Mouse (Mus musculus) limb, embryonic 13.5 days (tissue): Measurements from ENCODE around the gene Lrrfip1. TPM values are rescaled to one million over a fixed set of nuclear protein-coding genes. Genes with fewer than 3 reads are reported as not detected.

Experiments used
- ATAC-seq: fragments of 200-750 bp; cut with Nextera tagmentation; 2 replicates; pipeline ENCODE4 v1.8.0; 2017; ENCODE audit warnings: low read depth, moderate number of reproducible peaks, moderate TSS enrichment; ENCODE audit not compliant: low FRiP score
- H3K27ac ChIP-seq: fragments of 300-500 bp; sonication (generic); 2 replicates; pipeline ENCODE4 v1.5.1; 2015; ENCODE audit warnings: inconsistent platforms, mild to moderate bottlenecking, moderate library complexity
- H3K27me3 ChIP-seq: fragments of 300-500 bp; sonication (generic); 2 replicates; pipeline ENCODE4 v1.6.1; 2015; ENCODE audit warnings: mild to moderate bottlenecking, inconsistent platforms
- H3K36me3 ChIP-seq: fragments of 300-500 bp; sonication (generic); 2 replicates; pipeline ENCODE4 v1.6.1; 2015; ENCODE audit warnings: inconsistent platforms, mild to moderate bottlenecking, moderate library complexity
- H3K4me1 ChIP-seq: fragments of 300-500 bp; sonication (generic); 2 replicates; pipeline ENCODE4 v1.6.1; 2015; ENCODE audit warnings: inconsistent platforms
- H3K4me2 ChIP-seq: fragments of 300-500 bp; sonication (generic); replicated peaks from 2 replicates; pipeline ENCODE4 v1.6.1; 2015; ENCODE audit warnings: inconsistent platforms, mild to moderate bottlenecking, moderate library complexity
- H3K4me3 ChIP-seq: fragments of 300-500 bp; sonication (generic); 2 replicates; pipeline ENCODE4 v1.5.1; 2015; ENCODE audit warnings: moderate library complexity, mild to moderate bottlenecking, inconsistent platforms
- H3K9ac ChIP-seq: fragments of 300-500 bp; sonication (generic); 2 replicates; pipeline ENCODE4 v1.6.1; 2015; ENCODE audit warnings: mild to moderate bottlenecking, inconsistent platforms
- H3K9me3 ChIP-seq: fragments of 300-500 bp; sonication (generic); 2 replicates; pipeline ENCODE4 v1.6.1; 2016; ENCODE audit warnings: inconsistent platforms
- WGBS: fragments of 180-500 bp; shearing (Covaris S2); methylation state at CpG from one replicate; pipeline ENCODE4 v1.1.7; 2015; 5-methylcytosine and 5-hydroxymethylcytosine counted together
- polyA plus RNA-seq: library from polyadenylated mRNA; unstranded; fragments of >200 nt; fragmentation: Nextera tagmentation; extraction: Ambion mirVana; gene quantifications from 2 replicates; pipeline ENCODE4 v1.2.1, GENCODE M21; 2015

Lrrfip1 gene
- polyA plus RNA-seq, 1 experiment from 2014 or later, result 35.7 TPM

DNA sequence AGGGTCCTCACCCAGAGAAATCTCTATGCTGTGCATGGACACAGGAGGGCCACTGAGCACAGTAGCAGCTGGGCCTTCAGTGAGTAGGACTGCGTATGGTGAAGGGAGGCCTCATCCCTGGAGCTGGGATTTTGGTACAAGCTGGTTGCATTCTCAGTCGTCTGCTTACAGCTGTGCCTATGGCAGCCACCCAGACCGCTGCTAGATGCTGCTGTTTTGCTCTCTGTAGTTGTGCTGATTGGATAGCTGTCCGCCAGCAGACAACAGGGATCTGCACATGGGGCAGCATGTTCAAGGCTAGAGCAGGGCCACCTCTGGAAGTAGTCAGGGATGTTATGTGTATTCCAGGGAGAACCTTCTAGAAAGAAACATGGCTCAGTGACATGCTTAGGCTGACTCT, 33.0 kb downstream of the Lrrfip1 start:
- H3K4me3 ChIP-seq, result no peak overlapping the region
- no peaks in the 10 kb centered on the region for H3K36me3 ChIP-seq
- H3K4me2 ChIP-seq, result no peak overlapping the region
- no peak overlapping the region for H3K27ac ChIP-seq
- H3K9ac ChIP-seq, result no peak overlapping the region
- H3K4me1 ChIP-seq, result no peaks in the 10 kb centered on the region
- H3K9me3 ChIP-seq, result 0 out of 2 replicates have a peak, but pooled peaks cover 5% of the 10 kb centered on the region
- no peak for ATAC-seq
- no peaks in the 10 kb centered on the region for H3K27me3 ChIP-seq
- 79% methylated on average over 4 of the region's 4 CpGs for WGBS

DNA sequence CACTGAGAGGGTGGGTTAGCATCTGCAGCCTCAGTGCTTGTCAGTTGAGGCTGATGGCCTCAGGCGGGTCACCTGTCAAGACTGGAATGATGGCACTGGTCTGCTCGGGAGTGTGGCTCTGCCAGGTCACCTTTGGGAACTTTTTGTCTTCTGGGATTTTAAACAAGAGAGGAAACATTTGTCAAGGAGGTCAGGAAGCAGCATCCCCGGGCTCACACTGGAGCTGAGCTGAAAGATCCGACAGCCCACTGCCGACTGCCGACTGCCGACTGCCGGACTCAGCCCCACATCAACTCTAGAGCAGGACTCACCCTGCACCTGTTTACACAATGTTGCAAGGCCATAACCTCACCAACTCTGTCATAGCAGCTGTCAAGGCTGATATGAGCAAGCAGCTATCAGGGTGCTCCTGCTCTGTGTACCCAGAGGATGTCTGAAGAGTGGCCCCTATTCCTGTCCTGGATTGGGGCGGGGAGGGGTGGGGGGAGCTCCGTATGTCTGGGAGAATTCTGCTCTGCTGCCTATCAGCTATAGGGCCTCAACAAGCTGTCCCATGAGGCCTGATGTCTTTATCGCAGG, 33.9 kb downstream of the Lrrfip1 start:
- Histone ChIP-seq H3K4me1 (no peaks in the 10 kb centered on the region), H3K9ac (no peak overlapping the region), H3K9me3 (no peaks in the 10 kb centered on the region), H3K4me3 (no peak overlapping the region), H3K36me3 (no peaks in the 10 kb centered on the region), H3K4me2 (no peak overlapping the region), H3K27ac (0 out of 2 replicates have a peak overlapping the region, but pooled peaks have one; percentile 10), H3K27me3 (no peaks in the 10 kb centered on the region)
- ATAC-seq, result peak; percentile 64
- WGBS, result 71% methylated on average over 11 of the region's 11 CpGs

GRCm38 (mm10) chr1:91034547-91034946, 36.0 kb downstream of the Lrrfip1 start:
- no peak for ATAC-seq

GRCm38 (mm10) chr1:91035266-91035665, 36.7 kb downstream of the Lrrfip1 start:
- Histone ChIP-seq H3K9ac (no peak overlapping the region), H3K27ac (no peak overlapping the region), H3K4me2 (no peak overlapping the region), H3K36me3 (no peaks in the 10 kb centered on the region), H3K9me3 (no peaks in the 10 kb centered on the region), H3K4me3 (no peak overlapping the region), H3K27me3 (no peaks in the 10 kb centered on the region), H3K4me1 (peaks cover 12% of the 10 kb centered on the region)
- WGBS, result 78% methylated on average over 2 of the region's 2 CpGs
- no peak for ATAC-seq

More at GRCm38 (mm10) chr1:91034547-91034946, 36.0 kb downstream of the Lrrfip1 start:
- Histone ChIP-seq H3K4me3 (no peak overlapping the region), H3K27me3 (no peaks in the 10 kb centered on the region), H3K27ac (no peak overlapping the region), H3K9me3 (no peaks in the 10 kb centered on the region), H3K4me1 (peaks cover 12% of the 10 kb centered on the region), H3K9ac (no peak overlapping the region), H3K36me3 (no peaks in the 10 kb centered on the region), H3K4me2 (no peak overlapping the region)
- WGBS, result 93% methylated on average over 3 of the region's 3 CpGs

- peaks cover 12% of the 10 kb centered on the region for H3K4me1 ChIP-seq
- H3K27me3 ChIP-seq, result no peaks in the 10 kb centered on the region
- no peaks in the 10 kb centered on the region for H3K9me3 ChIP-seq
- H3K4me2 ChIP-seq, result no peak overlapping the region
- no peak overlapping the region for H3K27ac ChIP-seq
- no peak for ATAC-seq
- no peaks in the 10 kb centered on the region for H3K36me3 ChIP-seq
- H3K9ac ChIP-seq, result no peak overlapping the region
- no peak overlapping the region for H3K4me3 ChIP-seq
- WGBS, result 83% methylated on average over 4 of the region's 4 CpGs
These were observed 38.7 kb downstream of the Lrrfip1 start for GRCm38 (mm10) chr1:91037213-91037612.

- no peaks in the 10 kb centered on the region for H3K36me3 ChIP-seq
- no peaks in the 10 kb centered on the region for H3K9me3 ChIP-seq
- H3K27me3 ChIP-seq, result no peaks in the 10 kb centered on the region
- no peak overlapping the region for H3K9ac ChIP-seq
- peaks cover 15% of the 10 kb centered on the region for H3K4me1 ChIP-seq
- H3K27ac ChIP-seq, result no peak overlapping the region
- ATAC-seq, result no peak
- H3K4me2 ChIP-seq, result no peak overlapping the region
- WGBS, result 67% methylated on average over 6 of the region's 6 CpGs
- no peak overlapping the region for H3K4me3 ChIP-seq
These were observed 39.5 kb downstream of the Lrrfip1 start for GRCm38 (mm10) chr1:91038010-91038409.

DNA sequence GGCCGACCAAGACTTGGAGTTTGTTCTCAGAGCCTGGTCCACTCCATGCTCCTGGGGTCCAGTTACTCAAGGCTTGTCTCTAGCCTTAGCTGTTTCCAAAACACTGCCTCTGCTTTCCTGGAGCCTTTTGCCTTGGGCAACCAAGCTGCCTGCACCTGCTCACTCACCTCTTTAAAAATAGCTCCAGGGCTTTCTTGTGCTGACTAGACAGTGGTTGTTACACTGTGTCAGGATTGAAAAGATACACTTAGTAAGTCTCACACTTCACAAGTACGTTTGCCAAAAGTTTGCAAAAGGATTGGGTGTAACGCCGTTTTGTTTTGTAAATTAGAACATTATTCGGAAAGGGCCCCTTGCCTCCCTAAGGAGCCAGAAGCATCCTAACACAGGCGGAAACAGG, 40.0 kb downstream of the Lrrfip1 start:
- Histone ChIP-seq H3K9me3 (no peaks in the 10 kb centered on the region), H3K9ac (no peak overlapping the region), H3K27me3 (no peaks in the 10 kb centered on the region), H3K36me3 (no peaks in the 10 kb centered on the region), H3K4me1 (peaks cover 18% of the 10 kb centered on the region), H3K4me2 (no peak overlapping the region), H3K4me3 (no peak overlapping the region), H3K27ac (no peak overlapping the region)
- no peak for ATAC-seq
- 24% methylated on average over 6 of the region's 6 CpGs for WGBS

DNA sequence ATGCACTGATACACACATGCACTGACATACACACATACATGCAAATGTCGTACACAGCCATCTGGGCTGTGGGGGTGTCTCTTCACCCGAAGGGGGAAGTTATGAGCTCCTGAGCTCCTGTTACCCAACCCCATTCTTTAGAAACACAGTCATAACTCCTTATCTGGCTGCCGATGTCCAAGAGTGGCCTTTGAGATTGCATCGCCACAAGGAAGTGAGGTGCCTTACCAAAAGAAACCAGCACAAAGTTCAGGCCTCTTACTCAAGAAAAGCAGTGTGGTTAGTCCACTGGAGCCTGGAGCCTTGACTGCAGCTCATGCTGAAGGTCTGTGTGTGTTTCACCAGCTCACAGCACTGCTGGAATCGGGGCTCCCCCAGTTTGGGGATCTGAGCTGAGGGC, 43.1 kb downstream of the Lrrfip1 start:
- Histone ChIP-seq H3K4me3 (no peak overlapping the region), H3K9ac (no peak overlapping the region), H3K4me2 (no peak overlapping the region), H3K36me3 (no peaks in the 10 kb centered on the region), H3K9me3 (no peaks in the 10 kb centered on the region), H3K4me1 (peaks cover 18% of the 10 kb centered on the region), H3K27me3 (no peaks in the 10 kb centered on the region), H3K27ac (no peak overlapping the region)
- no peak for ATAC-seq
- WGBS, result 85% methylated on average over 5 of the region's 5 CpGs

DNA sequence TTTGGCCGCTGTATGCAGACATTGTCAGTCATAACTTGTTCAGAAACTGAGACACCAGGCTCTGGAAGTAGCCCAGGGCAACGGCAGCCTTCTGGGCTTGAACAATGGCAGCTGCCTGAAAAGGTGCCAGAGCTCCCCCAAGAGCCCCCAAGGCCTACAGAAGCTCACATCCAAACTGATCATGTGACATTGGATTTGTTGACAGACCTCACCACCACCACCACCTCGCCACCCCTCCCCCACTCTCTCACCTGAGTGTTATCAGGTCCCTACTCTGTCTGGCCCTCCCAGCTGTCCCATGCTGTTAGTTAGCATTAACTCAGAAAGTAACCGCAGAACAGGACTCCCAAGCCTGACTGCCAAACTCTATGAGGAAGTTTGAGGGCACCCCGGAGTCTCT, 44.7 kb downstream of the Lrrfip1 start:
- no peaks in the 10 kb centered on the region for H3K9me3 ChIP-seq
- no peak overlapping the region for H3K4me3 ChIP-seq
- 55% methylated on average over 5 of the region's 5 CpGs for WGBS
- H3K36me3 ChIP-seq, result no peaks in the 10 kb centered on the region
- no peak for ATAC-seq
- no peak overlapping the region for H3K9ac ChIP-seq
- H3K4me2 ChIP-seq, result no peak overlapping the region
- H3K4me1 ChIP-seq, result peaks cover 18% of the 10 kb centered on the region
- H3K27me3 ChIP-seq, result no peaks in the 10 kb centered on the region
- H3K27ac ChIP-seq, result no peak overlapping the region

- 80% methylated on average over 10 of the region's 10 CpGs for WGBS
- Histone ChIP-seq H3K9me3 (no peaks in the 10 kb centered on the region), H3K27ac (no peak overlapping the region), H3K4me2 (no peak overlapping the region), H3K4me3 (no peak overlapping the region), H3K4me1 (peaks cover 11% of the 10 kb centered on the region), H3K36me3 (no peaks in the 10 kb centered on the region), H3K27me3 (no peaks in the 10 kb centered on the region), H3K9ac (no peak overlapping the region)
- no peak for ATAC-seq
These were observed 45.6 kb downstream of the Lrrfip1 start for GRCm38 (mm10) chr1:91044176-91044575.

GRCm38 (mm10) chr1:91044648-91045047, 46.1 kb downstream of the Lrrfip1 start:
- H3K9ac ChIP-seq, result no peak overlapping the region
- no peak overlapping the region for H3K4me2 ChIP-seq
- H3K4me3 ChIP-seq, result no peak overlapping the region
- H3K36me3 ChIP-seq, result no peaks in the 10 kb centered on the region
- WGBS, result 68% methylated on average over 3 of the region's 3 CpGs
- no peaks in the 10 kb centered on the region for H3K27me3 ChIP-seq
- H3K4me1 ChIP-seq, result peaks cover 10% of the 10 kb centered on the region; the same call in 1 of the 2 replicates
- no peak for ATAC-seq
- H3K27ac ChIP-seq, result no peak overlapping the region
- no peaks in the 10 kb centered on the region for H3K9me3 ChIP-seq

DNA sequence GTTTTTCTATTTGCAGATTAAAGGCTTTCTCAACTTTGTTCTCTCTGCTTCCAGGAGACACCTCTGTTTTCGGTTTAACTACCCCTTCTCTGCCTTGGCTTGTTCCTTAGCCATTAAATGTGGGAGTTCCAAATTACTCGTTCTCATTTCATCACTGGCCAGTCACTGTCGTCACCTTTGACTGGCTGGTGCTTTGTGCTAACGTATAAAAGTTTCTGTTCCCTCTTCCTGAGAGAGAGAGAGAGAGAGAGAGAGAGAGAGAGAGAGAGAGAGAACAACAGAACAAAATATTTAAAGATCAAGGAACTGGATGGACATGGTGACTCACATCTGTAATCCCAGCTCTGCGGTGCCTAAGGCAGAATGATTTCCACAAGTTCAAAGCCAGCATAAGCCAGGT, 47.7 kb downstream of the Lrrfip1 start:
- ATAC-seq, result no peak
- H3K36me3 ChIP-seq, result no peaks in the 10 kb centered on the region
- no peak overlapping the region for H3K27ac ChIP-seq
- peaks cover 19% of the 10 kb centered on the region for H3K4me1 ChIP-seq
- no peak overlapping the region for H3K4me3 ChIP-seq
- no peak overlapping the region for H3K4me2 ChIP-seq
- 0 out of 2 replicates have a peak, but pooled peaks cover under 1% of the 10 kb centered on the region for H3K27me3 ChIP-seq
- no peaks in the 10 kb centered on the region for H3K9me3 ChIP-seq
- WGBS, result 36% methylated on average over 5 of the region's 5 CpGs
- no peak overlapping the region for H3K9ac ChIP-seq

DNA sequence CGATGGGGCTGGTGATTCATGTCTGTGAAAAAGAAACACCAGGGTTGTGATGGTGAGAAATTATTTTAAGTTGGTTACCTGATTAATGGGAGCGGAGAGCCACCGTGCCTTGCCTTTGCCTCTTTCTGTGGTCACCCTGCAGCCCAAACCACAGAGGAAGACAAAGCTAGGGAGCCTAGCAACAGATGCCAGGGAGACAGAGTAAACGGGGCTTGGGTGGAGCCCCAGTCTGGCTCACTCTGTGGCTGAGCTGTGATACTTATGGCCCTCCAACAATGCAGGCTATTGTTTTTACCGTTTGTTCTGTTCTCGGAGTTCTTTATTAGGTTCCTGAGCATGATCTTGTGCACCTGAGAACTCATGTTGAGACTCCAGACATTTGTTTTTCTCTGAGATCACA, 50.8 kb downstream of the Lrrfip1 start:
- Histone ChIP-seq H3K27me3 (peaks cover 12% of the 10 kb centered on the region), H3K9ac (no peak overlapping the region), H3K4me3 (no peak overlapping the region), H3K4me1 (peaks cover 39% of the 10 kb centered on the region), H3K4me2 (no peak overlapping the region), H3K9me3 (no peaks in the 10 kb centered on the region), H3K27ac (no peak overlapping the region), H3K36me3 (no peaks in the 10 kb centered on the region)
- WGBS, result 68% methylated on average over 6 of the region's 6 CpGs
- no peak for ATAC-seq
